Mouse (Mus musculus) spleen, postnatal 14 days (tissue): ENCODE results near the gene Spaca3.
A peak's percentile ranks its signal among the peaks of the same experiment; 100 is the strongest.

Source experiments
- DNase-seq, 2 experiments: peaks; one replicate each; pipeline ENCODE4 v3.0.0; 2021 to 2022; ENCODE audit warnings: low spot score in 2 of 2

The Spaca3 gene

DNA sequence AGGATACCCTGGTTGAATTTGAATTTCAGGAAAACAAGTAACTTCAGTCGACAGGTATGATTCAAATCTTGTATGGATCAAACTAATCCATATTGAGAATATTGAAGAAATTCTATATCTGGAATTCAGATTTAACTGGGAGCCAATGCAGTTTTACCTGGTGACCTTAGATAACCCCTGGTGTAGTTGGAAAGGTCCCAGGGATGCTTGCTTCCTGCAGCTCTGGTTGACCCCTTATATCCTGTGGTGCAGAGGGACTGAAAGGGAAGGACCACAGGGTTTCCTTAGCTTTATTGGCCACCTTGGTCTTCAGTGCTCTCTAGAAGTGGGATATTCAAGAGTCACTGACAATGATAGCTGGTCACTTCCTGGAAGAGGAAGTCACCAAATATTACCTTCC is 9.9 kb downstream of the Spaca3 start:
- DNase-seq: no peak

DNA sequence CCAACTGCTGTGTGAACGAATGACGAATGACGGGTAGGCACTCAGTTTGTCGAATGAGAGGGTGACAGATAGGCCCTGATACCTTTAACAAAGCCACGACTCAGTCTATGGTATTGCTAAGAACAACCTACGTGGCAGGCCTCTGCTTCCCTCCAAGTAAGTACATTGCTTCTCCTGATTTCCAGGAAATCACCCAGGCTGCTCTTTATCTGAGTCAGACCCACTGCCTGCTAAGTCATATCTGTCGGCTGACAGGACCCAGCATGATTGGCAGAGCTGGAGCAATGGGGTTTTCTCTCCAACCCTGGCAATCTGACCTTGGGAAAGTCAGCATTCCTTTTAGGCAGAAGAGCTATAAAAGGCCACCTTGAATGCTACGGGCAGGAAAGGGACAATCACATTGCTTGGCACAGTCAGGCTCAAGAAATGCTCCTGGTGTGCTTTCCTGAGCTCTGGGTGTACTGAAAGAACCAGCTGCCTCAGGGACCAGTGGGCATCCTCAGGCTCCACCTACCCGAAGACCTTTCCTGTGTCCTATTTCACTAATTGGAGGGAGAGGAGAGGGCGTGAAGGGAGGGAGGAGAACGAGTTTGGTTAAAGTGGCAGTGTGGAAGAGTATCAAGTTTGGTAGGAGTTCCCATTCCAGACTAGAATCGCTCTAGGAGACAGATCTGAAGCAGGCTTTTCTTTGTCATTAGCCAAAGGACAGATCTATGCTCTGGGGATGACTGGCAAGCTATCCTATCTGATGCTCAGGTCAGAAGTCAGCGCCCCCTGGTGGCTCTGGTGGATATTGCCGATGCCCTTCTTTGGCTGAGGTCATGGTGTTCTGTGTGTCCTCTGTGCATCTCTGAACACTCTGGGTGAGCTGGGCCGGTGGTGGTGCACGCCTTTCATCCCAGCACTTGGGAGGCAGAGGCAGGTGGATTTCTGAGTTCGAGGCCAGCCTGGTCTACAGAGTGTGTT is 14.6 kb downstream of the Spaca3 start:
- peak; percentile 29 to 54 for DNase-seq

DNA sequence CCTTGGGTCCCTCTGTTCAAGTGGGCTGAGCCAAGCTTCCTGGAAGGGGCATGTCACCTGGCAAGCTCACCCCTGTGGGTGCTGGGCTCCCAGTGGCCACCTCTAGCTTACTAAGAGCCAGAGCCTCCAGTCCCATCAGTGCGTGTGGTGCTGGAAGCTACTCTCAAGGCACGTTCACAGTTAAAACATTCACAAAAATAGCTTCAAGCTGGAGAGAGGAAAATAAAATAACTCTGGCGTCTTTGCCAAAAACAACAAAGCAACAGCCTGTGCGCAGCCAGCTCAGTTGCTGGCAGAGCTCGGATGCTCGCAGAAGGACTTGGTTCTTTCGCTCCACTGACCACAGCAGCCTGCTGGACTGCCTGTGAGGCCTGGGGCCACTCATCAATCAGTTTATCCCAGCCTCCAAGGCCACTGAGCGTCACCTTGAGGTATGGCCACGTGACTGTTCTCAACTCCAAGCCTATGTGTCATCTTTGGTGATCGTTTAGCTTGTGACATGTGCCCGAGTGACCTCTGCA is 19.0 kb downstream of the Spaca3 start:
- no peak for DNase-seq

DNA sequence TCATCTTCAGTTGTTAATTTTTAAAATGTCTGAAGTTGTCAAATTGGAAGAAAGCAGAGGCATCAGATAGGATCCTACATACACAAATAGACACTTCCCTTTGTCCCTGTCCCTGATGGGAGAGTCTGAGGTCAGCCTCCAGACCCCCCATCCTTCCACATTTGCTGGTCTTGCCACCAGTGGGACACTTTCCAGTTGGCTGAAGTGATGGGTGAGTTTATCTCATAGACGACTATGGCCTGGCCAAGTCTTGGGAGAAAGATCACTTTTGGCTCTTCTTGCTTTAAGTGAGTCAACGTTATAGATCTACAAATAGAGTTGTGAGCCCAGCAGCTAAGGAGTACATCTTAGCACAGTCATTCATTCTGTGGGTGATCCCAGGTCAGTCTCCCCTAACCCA is 19.9 kb downstream of the Spaca3 start:
- DNase-seq: no peak

DNA sequence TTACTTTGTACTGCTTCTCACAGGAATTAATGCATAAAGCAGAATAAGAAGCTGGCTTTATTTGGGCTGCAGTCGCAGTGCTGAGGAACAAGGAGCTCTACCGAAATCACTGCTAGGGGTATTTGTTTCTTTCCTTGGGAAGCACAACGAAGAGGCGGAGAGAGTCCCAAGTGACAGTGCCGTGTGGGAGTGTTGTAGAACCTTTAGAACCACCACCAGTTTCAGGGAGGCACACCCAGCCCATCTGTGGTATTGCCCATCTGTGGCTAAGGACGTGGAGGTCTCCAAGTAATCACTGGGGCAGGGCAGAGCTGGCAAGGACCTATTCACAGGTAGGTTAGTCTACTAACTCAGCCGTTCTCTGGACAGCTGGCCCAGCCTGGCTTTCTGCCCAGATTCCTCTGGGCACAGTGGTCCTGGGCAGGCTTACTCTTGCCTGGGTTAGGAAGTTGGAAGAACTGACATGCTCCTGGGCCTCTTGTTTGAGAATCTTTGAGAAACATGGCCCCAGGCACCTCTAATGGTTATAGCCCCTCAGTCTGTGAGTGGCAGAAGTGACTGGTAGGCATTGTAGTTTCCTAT is 24.2 kb downstream of the Spaca3 start:
- DNase-seq: no peak

DNA sequence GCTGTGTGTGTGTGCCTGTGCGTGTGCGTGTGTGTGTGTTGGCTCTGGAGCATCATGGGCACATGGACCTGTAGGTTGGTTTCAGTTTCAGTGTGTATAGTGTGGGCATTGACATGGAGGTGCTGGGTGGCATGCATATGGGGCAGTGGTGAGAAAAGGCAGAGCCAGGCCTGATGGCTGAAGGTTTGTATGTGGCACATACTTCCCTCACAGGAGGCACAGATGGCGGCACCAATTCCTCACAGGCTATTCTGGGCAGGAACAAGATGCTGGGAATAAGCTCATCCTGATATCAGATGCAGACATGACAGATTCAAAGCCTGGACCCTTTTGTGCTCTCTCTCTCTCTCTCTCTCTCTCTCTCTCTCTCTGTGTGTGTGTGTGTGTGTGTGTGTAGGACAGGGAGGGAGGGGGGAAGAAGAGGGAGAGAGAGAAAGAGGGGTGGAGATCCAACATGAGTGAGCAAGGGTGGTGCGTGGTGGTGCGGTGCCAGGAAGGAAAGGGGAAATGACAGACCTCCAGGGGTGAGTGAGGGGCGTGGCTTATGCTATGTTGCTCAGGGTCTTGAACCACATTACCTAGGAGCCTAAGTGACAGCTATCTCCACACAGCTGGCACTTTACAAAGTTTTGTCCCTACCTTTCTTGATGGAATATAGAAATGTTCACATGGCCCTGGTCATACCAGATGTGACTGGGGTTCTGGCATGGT is 26.5 kb downstream of the Spaca3 start:
- no peak for DNase-seq

DNA sequence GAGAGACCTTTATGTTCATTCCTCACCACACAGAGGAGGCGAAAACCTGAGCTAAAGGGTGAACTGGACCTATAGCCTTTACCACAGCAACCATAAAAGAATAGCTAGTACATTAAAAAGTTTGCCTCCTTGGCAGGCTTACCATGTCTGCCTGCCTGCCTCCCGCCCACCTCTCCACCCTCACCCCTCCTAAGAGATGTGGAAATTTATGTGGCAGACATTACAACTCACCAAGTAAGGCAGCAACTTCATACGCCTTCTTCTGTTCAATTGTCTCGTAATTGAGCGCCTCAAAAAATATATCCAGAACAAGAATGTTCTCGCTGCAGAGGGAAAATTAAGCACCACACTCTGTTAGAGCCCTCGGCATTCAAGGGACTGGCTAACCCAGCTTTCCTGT is 28.2 kb downstream of the Spaca3 start:
- DNase-seq: no peak

DNA sequence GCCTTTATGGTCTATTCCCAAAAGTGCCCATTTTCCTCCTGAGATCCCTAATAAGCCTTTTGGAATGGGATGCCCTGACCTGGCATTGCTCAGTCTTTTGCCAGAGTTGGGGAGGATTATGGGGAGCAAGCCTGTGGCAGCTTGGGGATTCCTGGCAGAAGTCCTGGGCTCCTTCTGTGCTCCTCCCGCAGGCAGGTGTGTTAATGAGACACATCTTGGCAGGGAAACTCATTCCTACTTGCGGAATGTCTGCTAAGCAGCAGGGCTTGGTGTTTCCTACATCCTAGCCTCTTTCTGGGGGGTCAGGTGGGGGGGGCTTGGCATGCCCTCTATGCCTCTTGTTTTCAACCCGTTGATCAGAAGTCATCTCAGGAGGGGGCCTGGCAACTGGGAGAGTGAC is 28.9 kb downstream of the Spaca3 start:
- no peak for DNase-seq

DNA sequence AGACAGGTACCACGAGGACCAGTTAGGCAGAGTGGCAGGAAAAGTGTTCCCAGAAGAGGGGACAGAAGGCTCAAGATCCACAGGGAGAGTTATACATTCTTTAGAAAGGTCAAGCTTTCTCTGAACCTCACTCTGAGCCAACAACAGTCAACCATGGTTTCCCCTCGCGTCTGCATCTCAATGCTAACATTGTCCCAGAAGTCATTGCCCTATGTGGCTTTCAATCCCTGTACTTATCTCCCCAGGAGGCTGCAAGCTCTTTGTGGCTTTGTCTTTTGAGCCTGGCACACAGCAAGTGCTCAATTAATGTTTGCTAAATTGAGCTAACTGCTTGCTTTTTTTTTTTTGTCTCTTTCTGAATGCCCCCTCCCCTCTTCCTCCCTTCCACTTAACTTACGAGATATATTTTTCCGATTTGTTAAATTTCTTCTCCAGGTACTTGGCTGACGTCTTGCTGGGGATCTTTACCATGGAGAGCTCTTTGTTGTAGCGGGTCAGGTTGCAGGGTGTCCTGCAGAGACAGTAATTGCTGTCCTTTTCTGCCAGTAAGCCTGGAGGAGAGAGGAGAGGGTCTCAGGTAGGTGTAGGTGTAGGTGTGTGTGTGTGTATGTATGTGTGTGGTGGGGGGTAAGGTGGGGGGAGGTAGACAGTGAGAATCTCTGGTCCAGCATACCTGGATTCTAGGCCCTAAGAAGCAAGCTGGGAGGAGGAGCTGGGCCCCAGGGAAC is 31.3 kb downstream of the Spaca3 start:
- DNase-seq: no peak

DNA sequence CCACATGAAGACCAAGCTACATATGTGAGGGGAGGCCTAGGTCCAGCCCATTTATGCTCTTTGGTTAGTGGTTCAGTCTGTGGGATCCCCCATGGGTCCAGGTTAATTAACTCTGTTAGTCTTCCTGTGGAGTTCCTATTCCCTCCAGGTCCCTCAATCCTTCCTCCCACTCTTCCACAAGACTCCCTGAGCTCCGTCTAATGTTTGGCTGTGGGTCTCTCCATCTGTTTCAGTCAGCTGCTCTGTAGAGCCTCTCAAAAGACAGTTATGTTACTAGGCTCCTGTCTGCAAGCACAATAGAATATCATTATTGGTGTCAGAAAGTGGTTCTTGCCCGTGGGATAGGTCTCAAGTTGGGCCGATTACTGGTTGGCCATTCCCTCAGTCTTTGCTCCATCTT is 37.7 kb downstream of the Spaca3 start:
- DNase-seq: no peak

DNA sequence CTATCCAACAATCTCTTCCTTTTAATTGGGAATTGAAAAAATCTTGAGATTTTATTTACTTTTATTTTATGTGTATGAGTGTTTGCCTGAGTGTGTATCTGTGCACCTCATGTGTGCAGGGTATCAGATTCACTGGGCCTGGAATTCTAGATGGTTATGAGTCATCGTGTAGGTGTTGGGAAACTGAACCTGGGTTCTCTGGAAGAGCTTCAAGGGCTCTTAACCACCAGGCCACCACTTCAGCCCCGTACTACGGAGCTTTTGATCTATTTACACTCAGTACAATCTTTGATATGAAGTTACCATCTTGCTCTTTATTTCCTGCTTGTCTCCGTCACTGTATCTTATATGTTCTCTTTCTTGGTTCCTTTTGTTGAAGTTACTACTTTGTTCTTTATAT is 42.4 kb downstream of the Spaca3 start:
- no peak for DNase-seq

DNA sequence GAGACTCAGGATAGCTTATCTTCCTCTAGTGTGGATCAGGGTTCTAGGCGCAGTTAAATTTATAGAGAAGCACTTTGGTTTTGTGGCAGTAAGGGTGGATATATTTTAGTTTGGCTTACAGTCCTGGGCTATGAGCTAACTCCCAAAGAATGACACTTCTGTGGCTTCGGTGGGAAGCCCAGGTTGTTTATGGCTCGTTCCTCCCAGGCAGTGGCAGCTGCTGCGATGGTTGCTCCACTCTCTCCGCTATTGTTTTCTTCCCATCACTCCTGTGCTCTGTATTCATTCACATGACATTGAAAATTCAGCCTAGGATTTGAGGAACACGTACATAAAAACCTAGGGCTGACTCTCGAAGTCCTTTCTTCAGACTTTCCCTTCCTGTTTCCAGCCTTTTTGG is 44.5 kb downstream of the Spaca3 start:
- no peak for DNase-seq

DNA sequence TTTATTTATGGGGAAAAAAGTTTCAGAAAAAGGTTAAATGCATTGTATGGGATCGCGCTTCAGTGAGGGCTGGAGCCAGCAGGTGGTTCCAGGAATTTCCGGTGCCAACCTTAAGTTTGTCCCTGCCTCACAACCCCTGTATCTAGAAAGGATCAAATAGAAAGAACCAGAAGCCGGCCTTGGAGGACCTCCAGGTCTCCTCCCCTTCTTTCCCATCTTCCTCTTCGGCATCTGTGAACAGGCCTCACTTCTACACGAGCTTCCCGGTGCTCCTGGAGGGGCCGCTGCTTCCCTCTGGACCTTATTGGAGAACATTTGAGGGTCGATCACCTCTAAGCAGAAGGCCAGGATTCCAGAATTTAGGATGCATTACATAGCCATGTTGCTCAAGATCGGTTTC is 45.3 kb downstream of the Spaca3 start:
- no peak for DNase-seq

DNA sequence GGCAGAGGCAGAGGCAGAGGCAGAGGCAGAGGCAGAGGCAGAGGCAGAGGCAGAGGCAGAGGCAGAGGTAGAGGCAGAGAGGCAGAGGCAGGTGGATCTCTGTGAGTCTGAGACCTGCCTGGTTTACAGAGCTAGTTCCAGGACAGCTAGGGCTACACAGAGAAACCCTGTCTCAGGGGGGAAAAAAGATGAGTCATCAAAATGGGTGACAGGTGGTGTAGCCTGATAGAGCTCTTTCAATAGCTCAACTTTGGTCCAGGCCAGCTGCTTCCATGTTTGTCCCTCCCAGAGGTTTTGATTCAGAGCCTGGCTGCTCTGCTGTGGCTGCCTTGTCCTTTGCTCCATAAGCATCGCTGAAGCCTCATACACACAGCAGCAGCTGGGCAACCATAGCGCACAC is 46.4 kb downstream of the Spaca3 start:
- no peak for DNase-seq

DNA sequence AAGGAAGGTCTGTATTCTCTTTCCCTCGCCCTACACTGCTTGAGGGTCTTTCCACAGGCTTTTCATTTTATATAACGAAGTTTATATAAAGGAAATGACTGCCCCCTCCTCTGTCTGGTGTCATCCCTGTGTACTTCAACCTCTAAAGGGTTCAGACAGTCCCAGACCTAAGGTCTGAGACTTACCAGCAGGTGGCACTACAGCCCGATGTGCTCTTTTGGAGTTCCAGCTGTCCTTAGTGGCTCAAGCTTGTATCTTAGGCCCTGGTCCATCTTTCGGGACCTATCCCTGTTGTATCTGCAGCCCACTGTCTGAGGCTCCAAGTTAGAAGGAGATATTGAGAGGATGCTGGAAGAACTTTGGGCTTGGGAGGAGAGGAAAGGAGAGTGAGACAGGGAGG is 48.3 kb downstream of the Spaca3 start:
- DNase-seq: peak in 1 of 2 experiments; percentile 43

DNA sequence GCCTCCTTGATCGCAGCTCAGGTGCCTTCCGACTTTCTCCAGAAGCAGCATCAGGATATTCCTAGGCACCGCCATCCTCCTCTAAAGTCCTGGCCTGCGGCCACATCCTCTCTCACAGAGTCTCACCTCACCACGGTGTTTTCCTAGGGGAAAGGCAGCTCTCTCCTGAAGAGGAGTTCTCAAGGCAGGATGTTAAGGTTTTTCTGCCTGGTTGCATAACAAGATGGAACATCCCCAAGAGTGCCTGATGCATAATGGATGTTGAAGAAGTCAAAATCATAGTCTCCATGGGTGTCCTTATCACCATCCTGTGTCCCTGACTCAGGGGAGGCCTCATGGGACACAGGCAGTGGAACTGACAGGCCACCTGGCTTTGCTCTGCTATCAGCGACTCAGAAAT is 49.7 kb downstream of the Spaca3 start:
- DNase-seq: no peak

DNA sequence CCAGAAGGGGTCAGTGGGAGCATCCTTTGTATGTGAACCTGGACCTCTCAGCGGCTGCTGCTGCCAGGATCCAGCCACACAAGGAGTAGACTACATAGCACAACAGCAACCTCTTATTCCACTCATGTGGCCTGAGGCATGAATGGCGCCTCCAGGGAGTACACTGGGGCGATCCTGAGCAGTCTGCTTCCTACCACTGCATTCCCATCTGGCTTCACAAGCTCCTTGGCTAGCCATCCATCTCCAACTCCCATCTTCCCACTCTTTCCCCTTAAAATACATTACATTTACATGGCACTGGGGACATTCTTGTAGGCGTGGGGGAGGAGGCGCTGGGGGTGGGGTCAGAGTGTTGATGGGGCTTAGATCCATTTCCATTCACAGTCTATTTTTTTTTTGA is 54.6 kb downstream of the Spaca3 start:
- DNase-seq: no peak

DNA sequence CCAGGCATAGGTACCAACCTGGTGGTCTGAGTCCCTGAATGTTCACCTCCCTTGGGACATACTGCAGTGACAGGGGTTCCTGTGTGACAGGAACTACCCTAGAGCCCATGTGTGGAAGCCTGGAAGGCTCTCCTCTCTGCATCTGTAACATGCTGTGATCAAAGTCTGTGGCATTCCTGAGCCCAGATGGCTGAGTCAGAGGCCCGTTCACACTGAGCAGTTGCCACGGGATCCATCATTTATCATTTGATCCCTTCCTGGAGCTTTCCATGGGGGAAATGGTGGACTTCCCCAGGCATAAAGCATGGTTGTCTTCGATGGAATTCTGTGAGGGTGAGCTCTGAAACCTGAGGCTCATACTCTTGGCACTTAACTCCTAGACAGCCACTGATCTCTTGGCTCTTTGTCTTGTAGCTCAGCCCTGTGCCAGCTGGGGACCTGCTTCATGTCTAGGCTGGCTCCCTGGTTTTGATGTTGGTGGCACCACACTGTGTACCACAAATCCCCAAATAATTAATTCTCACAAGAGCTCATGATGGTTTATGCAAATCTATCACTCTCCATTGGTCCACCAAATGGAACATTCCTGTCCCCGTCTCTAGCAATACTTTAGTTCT is 55.4 kb downstream of the Spaca3 start:
- DNase-seq: no peak
